Mouse (Mus musculus) thymus, postnatal 0 days (tissue): Measurements from ENCODE around the gene Ctdnep1. TPM values are rescaled to one million over a fixed set of nuclear protein-coding genes. Genes with fewer than 3 reads are reported as not detected.
"Not testable (repeated sequence)": the region's sequence is repeated elsewhere in the genome, so short reads cannot be mapped to it uniquely, and the experiment has no call there.

Source experiments
- DNase-seq: peaks from one replicate; pipeline ENCODE4 v3.0.0-alpha.2; 2015; ENCODE audit warnings: low spot score
- polyA plus RNA-seq: library from polyadenylated mRNA; unstranded; fragments of >200 nt; fragmentation: Nextera tagmentation; extraction: Ambion mirVana; gene quantifications from 2 replicates; pipeline ENCODE4 v1.2.1, GENCODE M21; 2015

The Ctdnep1 gene
- polyA plus RNA-seq, 1 experiment from 2014 or later, result 25.6 TPM

DNA sequence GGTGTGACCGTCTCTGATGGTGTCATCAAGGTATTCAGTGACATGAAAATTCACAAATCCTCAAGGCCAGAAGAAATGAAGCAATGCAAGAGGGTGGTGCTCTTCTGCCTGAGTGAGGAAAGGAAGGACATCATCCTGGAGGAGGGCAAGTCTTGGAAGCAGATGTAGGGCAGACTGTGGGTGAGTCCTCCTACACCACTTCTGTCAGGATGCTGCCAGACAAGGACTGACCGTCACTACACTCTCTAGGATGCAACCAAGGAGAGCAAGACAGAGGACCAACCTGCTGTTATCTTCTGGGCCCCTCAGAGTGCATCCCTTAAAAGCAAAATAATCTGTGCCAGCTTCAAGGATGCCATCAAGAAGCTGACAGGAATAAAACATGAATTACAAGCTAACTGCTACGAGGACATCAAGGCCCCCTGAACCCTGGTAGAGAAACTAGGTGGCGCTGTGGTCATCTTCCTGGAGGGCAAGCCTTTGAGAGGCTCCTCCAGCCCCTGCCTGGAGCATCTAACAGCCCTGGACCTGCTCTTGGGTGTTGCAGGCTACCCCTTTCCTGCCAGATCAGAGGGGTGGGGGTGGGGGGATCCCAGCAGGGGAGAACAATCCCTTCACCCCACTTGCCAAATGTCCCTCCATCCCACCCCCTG is 30.0 kb upstream of the Ctdnep1 start:
- DNase-seq, result no peak

DNA sequence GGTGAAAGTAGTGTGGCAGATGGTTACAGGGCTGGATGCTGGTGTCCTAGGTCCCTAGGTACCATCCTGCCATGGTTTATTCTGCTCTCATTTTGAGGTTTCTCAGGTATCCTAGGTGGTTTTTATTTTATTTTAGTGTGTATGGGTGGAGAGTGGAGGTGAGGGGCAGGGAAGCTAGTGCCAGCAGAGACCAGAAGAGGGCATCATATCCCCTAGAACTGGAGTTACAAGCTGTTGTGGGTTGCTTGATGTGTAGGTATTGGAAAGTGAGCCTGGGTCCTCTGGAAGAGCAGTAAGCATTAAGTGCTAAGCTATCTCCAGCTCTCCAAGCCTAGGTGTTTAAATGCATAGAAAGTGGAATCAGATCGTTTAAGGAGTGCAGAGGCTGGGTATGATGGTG is 28.7 kb upstream of the Ctdnep1 start:
- DNase-seq, result no peak

DNA sequence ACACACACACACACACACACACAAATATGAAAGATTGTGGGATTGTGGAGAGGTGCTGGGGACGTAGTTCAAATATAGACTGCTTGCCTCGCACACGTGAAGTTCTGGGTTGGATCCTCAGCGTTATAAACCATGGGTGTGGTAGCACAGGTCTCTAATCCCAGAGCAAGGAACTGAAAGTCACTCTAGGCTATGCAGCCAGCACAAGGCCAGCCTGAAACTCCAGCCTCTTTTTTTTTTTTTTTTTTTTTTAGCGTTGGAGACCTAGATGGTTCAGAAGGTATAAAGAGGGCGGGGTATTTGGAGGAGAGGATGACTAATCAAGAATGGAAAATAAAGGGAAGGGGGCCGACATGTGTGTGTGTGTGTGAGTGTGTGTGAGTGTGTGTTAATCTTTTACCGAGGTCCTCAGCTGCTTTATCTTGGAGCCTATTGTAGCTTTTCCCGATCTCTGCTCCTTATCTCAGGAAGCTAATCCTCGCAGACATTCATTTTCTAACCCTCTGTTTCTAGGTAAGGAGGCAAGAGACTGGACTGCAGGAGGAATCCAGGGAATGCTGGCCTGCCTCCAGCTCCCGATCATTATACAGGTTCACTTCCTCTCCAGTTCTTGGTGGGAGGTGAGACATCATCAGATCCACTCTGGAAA is 27.6 kb upstream of the Ctdnep1 start:
- DNase-seq, result no peak

DNA sequence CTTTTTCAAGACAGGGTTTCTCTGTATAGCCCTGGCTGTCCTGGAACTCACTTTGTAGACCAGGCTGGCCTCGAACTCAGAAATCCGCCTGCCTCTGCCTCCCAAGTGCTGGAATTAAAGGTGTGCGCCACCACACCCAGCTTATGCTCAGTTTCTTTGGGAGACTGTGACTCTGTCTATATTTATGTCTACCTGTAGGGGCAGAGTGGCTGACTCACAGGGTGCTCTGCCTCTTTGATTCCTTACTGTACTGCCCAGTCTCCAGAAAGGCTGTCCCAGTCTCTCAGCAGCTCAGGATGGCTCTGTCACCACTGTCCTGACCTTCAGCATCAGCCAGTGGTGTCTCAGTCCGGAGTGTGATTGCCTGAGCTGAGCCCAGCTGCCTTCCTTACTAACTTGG is 25.3 kb upstream of the Ctdnep1 start:
- not testable (repeated sequence) for DNase-seq

DNA sequence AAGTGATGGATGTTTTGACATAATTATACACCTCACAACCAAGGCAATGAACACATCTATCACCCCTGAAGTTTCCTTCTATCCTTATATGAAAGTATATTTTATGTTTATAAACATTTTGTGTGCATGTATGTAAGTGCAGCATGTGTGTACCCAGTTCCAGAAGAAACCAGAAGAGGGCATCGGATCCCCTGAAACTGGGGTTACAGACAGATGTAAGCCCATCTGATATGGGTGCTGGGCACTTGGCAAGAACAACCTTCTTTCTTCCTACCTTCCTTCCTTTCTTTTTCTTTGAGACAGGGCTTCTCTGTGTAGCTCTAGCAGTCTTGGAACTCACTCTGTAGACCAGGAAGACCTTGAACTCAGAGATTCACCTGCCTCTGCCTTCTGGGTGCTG is 24.7 kb upstream of the Ctdnep1 start:
- no peak for DNase-seq

DNA sequence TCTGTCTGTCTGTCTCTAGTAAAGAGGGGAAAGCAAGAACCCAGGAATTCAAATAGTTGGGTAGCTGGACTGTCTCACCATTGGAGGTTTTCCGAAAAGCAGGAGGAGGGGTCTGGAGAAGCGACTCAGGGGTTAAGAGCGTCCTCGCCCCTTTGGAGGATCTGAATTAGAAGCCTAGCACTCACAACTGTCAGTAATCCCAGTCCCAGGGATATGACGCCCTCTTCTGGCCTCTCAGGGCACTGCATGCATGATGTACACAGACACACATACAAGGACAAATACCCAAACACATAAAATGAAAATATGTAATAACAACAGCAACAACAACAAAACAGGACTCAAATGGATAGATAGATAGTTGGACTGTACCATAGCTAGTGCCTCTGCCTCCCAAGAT is 20.3 kb upstream of the Ctdnep1 start:
- DNase-seq, result no peak

DNA sequence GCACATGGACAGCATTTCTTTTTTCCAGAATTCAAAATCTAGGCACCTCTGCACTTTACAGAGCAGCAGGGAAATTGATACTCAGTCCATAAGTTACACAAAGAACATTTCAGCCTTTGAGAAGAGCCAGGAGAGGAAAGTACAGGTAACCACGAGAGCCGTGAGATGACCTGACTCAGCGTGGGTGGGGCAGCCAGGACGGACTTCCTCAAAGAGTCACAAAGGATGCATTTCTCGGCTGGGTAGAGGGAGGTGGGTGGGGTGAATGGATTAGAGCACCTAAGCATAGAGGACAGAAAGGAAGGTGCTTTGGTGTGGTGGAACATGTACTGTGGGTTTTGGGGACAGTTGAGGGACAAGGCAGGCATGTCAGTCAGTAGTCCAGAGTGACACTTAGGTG is 19.1 kb upstream of the Ctdnep1 start:
- no peak for DNase-seq

DNA sequence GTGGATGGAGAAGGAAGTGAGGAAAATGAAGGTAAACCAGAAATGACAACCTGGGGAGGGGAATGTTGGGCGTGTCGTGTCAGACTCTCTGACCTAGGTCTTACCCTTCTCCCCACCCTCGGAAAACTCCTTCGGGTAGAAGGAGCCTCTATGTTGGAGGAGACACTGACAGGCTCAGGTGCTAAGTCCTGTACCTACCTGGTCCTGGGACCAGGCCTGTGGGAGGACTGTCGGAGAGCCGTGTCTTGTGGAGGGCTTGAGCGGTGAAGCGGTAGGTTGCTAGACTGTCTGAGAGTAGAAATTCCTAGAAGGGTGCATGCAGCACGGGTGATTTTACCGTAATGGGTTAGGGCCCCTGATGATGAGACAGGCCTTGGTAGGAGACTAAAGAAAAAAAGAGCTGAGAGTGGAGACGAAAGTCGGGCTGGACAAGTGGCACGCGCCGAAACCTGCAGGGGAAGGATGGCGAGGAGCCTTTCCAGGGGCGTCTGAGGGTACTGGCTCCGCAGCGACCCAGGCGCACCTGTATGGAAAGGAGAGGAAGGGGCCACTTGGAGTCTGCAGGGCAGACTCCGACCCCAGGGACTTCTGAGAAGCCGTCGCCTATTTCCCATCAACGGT is 16.2 kb upstream of the Ctdnep1 start, which contains the start of gene Cldn7:
TSS of gene Cldn7 (plus strand) at position 130 of the 621 bp plus-strand sequence.
- no peak for DNase-seq

DNA sequence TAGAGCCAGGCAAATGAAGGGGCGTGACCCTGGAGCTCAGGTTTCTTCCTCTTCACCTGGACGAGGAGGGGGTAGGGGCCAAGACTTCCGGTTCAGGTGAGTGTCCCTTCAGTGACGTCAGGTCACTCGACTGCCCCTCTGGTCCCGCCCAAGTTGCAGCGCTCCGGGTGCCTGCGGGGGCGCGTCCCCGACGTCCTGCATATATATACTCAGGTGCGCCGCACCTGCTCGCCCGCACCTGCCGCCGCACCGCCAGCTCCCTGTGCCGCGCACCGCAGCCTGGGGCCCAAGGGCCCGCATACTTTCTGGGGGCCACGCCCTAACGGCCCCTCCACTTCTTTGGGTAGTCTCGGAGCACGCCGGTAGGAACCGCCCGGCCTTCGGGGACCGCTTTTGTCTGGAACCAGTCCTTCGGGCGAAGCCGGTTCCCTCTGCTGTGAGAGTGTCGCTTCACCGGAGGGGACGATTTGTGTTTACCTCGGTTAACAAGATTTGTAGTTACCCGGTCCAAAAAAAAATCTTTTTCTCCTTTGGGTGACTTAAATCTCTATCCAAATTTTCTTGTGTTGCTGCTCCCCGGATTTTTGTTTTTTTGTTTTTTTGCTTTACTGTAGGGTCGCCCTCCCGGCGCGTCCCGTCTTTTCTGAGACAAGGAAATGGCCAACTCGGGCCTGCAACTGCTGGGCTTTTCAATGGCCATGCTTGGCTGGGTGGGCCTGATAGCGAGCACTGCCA is 15.5 kb upstream of the Ctdnep1 start:
- DNase-seq, result no peak

DNA sequence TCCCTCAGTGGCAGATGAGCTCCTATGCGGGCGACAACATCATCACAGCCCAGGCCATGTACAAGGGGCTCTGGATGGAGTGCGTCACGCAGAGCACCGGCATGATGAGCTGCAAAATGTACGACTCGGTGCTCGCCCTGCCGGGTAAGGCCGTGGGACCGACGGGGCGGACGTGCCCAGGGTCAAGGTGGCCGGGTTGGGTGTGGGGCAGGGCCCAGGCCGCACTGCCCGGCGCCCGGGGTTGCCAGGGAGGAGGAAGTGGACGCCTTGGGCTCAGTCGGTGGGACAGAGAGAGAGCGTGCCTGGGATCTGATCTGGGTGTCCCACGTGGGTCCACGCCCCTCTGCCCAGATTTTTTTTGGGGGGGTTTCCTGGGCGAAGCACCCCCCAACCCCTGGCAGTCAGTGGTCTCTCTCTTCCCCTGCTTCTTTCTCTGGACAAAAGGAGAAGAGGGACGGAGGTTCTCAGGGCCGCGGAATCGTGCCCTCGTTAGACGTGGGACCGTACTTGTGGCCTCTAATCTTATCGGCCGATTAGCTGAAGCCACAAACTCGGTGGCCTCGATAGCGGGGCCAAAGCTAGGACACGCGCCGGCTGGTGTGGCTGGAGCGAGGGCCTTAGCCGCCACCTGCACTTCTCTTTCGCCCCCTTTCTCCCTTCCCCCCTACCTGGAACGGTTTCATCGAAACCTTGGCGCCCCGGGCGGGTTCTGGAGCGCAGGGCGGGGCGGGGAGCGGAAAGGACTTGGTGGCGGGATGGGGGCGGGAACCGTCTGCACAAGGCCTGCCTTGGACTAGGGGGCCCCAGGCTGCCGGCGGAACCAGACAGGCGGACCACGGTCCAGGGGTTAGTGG is 14.7 kb upstream of the Ctdnep1 start:
- DNase-seq, result no peak

DNA sequence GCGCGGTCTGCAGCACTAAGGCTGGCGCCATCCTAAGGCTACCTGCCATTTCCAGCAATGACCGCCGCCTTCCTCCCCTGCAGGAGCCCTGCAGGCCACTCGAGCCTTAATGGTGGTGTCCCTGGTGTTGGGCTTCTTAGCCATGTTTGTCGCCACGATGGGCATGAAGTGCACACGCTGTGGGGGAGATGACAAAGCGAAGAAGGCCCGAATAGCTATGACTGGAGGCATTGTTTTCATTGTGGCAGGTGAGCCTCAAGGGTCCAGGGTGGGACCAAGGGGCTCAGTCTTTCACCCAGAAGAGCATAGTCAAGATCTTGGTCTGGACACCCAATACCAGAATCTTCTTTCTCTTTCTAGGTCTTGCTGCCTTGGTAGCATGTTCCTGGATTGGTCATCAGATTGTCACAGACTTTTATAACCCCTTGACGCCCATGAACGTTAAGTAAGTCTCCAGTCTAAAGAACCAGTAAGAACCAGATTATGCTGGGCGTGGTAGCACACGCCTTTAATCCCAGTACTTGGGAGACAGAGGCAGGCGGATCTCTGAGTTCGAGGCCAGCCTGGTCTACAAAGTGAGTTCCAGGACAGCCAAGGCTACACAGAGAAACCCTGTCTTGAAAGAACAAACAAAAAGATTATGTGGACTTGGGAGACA is 14.0 kb upstream of the Ctdnep1 start:
- no peak for DNase-seq

DNA sequence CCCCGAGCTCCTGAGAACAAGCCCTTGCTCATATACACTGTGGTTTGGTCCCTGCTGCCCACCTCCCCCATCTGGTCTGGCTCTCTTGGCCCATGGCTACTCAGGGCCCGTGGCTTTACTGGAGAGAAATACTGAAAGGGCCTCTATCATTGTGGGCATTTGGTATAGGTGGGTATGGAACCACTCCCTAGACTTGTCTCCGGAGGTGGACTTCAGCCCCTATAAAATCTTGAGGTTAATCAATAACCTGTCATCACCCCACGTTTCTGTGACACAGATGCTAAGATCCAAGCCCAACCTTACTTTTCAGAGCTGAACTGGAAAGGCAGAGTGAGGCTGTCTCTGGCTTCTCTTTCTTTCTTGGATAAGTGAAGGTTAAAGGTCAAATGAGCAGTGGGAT is 12.2 kb upstream of the Ctdnep1 start:
- DNase-seq, result no peak

DNA sequence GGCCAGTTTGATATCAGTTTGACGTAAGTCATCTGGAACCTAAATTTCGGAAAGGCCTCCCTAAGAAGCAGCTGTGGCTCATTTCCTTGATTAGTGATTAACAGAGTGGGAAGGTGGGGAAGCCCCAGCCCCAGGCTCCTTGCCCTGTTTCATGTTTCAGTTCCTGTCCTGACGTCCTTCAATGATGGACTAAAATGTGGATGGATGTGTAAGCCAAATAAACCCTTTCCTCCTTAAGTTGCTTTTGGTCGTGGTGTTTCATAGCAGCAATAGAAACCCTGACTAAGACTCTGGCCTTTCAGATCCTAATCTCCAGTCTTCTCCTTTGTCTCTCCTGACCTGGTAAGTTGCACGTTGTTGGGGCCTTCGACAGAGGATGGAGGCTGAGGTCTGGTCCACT is 10.7 kb upstream of the Ctdnep1 start:
- DNase-seq, result no peak

DNA sequence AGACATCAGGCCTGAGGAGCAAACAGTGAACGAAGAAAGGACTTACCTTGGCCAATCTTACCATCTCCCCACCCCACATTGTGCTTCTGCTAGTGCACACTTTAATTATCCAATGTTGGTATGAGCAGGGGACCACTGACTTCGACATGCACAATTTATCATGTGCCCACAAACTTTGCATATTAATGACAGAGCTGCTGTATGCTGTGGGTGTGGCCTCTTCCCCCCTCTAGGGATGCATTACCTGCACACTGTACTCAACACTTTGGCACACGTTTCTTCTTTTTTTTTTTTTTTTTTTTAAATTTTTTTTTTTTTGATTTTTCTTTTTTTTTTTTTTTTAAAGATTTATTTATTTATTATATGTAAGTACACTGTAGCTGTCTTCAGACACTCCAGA is 10.2 kb upstream of the Ctdnep1 start:
- DNase-seq, result no peak

DNA sequence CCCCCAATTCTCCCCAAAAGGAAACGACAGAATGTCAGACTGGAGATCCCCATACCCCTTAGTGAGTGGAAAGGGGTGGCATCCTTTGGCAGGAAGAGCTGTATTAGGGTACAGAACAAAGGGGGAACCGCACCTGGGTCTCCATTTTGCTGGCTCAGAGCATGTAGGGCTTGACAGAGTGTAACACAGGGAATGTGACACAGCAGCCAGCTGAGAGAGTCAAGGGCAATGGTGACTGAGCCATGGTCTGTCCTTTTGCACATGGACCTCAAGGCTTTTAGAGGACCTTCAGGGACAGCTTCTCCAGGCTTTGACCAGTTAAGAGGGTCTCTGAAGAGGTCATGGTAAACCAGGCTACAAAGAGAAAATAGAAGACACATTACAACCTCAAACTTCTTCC is 6.0 kb upstream of the Ctdnep1 start:
- no peak for DNase-seq

DNA sequence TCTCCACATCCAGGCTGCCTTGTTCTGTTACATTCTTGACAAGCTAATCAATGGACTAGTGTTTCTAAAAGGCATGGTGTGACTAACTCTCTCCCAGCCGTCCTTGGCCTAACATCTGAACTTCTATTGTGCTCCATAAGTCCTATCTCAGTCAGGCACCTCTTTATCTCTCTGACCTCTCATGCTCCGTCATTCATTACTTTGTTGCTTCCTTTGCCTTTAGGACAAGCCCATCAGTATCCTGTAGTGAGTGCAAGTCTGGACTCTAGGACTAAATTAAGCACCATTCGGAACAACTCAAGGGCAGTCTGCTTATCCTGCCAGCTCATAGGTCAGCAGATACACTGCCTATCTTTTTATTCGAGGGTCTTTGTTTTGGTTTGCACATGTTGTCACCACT is 4.7 kb upstream of the Ctdnep1 start:
- DNase-seq, result no peak

DNA sequence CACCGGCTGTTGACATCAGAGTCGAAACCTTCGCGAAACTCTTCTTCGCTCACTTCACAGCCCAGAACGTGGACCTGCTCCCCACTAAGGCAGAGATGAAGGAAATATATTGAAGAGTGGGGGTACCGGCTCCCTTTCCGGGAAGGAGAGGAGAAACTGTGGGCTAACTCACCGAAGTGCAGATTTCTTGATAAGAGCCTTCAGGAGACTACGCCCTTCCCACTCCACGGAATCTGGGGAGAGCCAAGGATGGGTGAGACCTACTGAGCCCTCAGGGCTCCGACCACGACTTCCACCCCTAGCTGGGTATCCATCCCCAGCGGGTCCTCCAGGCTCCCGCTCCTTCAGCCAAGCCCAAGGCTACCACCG is 1.1 kb upstream of the Ctdnep1 start:
- no peak for DNase-seq

DNA sequence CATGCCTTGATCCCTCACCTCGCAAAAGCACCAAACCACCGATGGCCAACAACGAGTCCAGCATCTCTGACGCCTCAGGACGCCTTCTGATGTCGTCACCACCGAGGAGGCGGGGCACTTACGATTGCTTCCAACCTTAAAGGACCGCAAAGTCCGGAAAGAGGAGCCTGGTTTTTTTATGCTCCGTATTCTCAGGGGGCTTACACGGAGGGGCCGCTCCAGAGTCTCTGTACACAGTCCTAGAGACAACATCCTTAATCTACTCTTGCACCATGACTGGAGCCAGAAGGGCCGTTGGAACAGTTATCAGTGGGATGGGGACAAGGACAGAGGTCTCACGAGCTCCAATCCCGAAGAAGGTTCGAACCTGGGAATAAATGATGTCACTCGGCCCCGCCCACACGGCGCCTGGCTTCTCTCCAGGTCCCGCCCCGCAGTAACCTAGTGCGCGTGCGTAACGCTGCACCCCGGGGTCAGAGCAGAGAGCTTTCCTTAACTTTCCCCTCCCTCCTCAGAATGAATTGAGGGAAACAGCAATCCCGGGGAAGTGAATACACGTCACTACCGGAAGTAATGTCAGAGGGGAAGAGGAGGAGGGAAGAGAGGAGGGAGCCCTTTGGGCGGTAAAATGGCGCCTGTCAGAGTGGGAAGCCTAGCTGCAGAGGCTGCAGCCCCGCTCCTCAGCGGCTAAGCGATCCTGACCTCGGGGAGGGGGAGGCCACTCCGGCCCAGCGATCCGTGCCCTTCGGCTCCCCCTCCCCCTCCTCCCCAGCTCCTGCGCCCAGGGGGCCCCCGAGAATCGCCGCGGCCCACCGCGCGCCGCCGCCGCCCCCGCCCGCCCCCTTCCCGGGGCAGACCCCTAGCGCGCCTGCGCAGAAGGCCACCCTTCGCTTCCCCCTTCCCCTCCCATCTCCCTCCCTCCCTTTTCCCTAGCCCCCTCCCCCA is 488 bp upstream of the Ctdnep1 start:
- DNase-seq, result peak; percentile 91

DNA sequence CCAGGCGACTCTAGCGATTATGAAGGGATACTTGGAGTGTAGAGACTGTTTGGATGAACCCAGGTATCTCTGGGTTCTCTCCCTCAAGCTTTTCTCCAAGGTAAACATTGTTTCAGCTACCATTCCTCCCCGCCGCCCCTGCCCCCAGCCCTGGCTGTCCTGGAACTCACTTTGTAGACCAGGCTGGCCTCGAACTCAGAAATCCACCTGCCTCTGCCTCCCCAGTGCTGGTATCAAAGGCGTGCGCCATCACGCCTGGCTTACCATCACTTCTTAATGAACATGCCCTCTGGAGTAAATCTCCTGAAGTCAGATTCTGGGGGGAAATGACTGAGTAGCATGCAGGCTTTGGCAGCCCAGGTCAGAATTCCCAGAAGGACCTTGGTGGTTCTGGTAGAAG is 1.3 kb downstream of the Ctdnep1 start, which contains the start of gene Elp5:
TSS of gene Elp5 (minus strand) at position 293 of the 400 bp plus-strand sequence.
- DNase-seq, result no peak

DNA sequence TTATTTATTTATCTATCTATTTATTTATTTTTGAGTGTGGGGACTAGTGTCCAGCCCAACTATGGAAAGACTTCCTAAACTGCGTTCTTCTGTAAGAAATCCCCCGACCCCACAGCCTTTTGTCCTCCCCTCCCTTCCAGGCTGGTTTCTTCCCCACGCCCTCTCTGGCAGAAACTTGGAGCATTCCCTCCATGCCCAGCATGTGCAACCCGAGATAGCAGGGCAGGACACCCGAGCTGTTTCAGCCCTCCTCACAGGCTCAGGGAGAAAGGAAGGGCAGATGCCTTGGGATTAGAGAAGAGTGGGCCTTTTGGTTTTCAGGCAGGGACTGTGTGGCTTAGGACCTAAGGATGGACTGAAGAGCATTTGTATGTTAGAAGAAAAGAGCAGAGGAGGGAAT is 1.9 kb downstream of the Ctdnep1 start:
- DNase-seq, result no peak
